Mouse (Mus musculus) liver, adult 2 months (tissue): ENCODE measurements around the gene Ldlrap1.

Source experiments
- CTCF ChIP-seq: fragments of 200-500 bp; IDR thresholded peaks from 2 replicates; pipeline ENCODE4 v1.5.1; 2011; ENCODE audit warnings: low read depth, low read length, control low read depth
- POLR2A ChIP-seq: fragments of 200-500 bp; IDR thresholded peaks from 2 replicates; pipeline ENCODE4 v1.6.1; 2011; ENCODE audit warnings: low read length, control low read depth; ENCODE audit not compliant: insufficient read depth; ENCODE audit errors: extremely low read depth

- TF ChIP-seq CTCF (peak; percentile 8; the same call in 1 of the 2 replicates), POLR2A (no peak)
Measured at GRCm38 (mm10) chr4:134784701-134785100, 16.9 kb upstream of the Ldlrap1 start.
